Mouse (Mus musculus) forebrain, embryonic 15.5 days (tissue): ENCODE results near the gene Grk3. TPM values are rescaled to one million over a fixed set of nuclear protein-coding genes. Genes with fewer than 3 reads are reported as not detected.

Experiments used
- ATAC-seq: fragments of 200-750 bp; cut with Nextera tagmentation; replicated peaks from 2 replicates; pipeline ENCODE4 v1.8.0; 2017; ENCODE audit warnings: mild to moderate bottlenecking, moderate TSS enrichment, moderate library complexity
- H3K27ac ChIP-seq: fragments of 300-500 bp; sonication (generic); replicated peaks from 2 replicates; pipeline ENCODE4 v1.5.1; 2015; ENCODE audit warnings: mild to moderate bottlenecking, inconsistent platforms
- H3K27me3 ChIP-seq: fragments of 300-500 bp; sonication (generic); 2 replicates; pipeline ENCODE4 v1.6.1; 2015; ENCODE audit warnings: inconsistent platforms
- H3K36me3 ChIP-seq: fragments of 300-500 bp; sonication (generic); 2 replicates; pipeline ENCODE4 v1.6.1; 2015; ENCODE audit warnings: mild to moderate bottlenecking, inconsistent platforms
- H3K4me1 ChIP-seq: fragments of 300-500 bp; sonication (generic); 2 replicates; pipeline ENCODE4 v1.6.1; 2015; ENCODE audit warnings: inconsistent platforms
- H3K4me2 ChIP-seq: fragments of 300-500 bp; sonication (generic); replicated peaks from 2 replicates; pipeline ENCODE4 v1.6.1; 2015; ENCODE audit warnings: mild to moderate bottlenecking, inconsistent platforms
- H3K4me3 ChIP-seq: fragments of 300-500 bp; sonication (generic); 2 replicates; pipeline ENCODE4 v1.5.1; 2015; ENCODE audit warnings: mild to moderate bottlenecking, inconsistent platforms
- H3K9ac ChIP-seq: fragments of 300-500 bp; sonication (generic); replicated peaks from 2 replicates; pipeline ENCODE4 v1.6.1; 2015; ENCODE audit warnings: mild to moderate bottlenecking, inconsistent platforms
- H3K9me3 ChIP-seq: fragments of 300-500 bp; sonication (generic); 2 replicates; pipeline ENCODE4 v1.6.1; 2016; ENCODE audit warnings: inconsistent platforms
- WGBS: fragments of 180-500 bp; shearing (Covaris S2); methylation state at CpG from one replicate; pipeline ENCODE4 v1.1.7; 2015; ENCODE audit warnings: mixed read lengths; 5-methylcytosine and 5-hydroxymethylcytosine counted together
- polyA plus RNA-seq: library from polyadenylated mRNA; unstranded; fragments of >200 nt; fragmentation: Nextera tagmentation; extraction: Ambion mirVana; gene quantifications from 2 replicates; pipeline ENCODE4 v1.2.1, GENCODE M21; 2015

Gene Grk3
- polyA plus RNA-seq, 1 experiment from 2014 or later, result 16.5 TPM

DNA sequence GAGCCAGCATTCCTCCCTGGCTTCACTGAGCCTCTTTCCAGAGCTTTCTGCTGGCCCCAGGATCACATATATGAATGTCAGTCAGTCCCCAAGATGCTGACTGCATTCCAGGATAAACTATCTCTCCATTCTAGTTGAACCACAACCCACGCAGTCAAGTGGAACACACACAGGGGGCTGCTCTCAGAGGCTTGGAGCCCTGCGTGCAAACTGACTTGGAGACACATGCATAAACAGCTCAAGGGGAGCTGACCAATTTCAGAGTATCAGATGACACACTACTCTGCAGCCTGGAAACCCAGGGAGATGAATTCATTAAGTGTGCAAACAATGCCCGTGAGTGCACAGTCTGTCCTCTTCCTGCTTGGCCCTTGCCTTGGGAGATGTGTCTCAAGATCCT, 54.7 kb downstream of the Grk3 start:
- WGBS, result 51% methylated on average over 3 of the region's 3 CpGs
- no peak for ATAC-seq
- no peak overlapping the region for H3K27ac ChIP-seq

DNA sequence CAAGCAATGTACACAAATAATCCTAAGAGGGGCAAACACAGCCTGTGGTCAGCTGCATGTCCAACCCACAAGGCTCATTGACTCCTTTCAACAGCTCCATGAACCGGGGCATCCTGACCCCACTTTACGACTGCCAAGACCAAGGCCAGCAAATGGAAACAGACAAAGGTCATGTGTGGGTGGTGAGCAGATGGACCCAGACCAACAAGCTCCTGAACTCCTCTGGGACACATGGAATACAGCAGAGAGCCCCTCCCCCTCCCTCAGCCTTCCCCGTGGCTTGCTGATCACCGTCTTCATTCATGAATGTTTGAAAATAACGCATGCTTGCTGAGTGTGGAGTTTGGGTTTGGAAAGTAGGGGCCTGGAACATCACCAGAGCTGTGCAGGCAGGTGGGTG, 57.3 kb downstream of the Grk3 start:
- Histone ChIP-seq H3K27ac (no peak overlapping the region), H3K4me3 (no peak overlapping the region), H3K27me3 (no peaks in the 10 kb centered on the region), H3K9ac (no peak overlapping the region), H3K9me3 (no peaks in the 10 kb centered on the region), H3K4me1 (no peaks in the 10 kb centered on the region), H3K4me2 (no peak overlapping the region), H3K36me3 (no peaks in the 10 kb centered on the region)
- no peak for ATAC-seq
- 64% methylated on average over 5 of the region's 5 CpGs for WGBS

More for the DNA sequence above, 54.7 kb downstream of the Grk3 start:
- H3K4me3 ChIP-seq, result no peak overlapping the region
- no peak overlapping the region for H3K9ac ChIP-seq
- H3K9me3 ChIP-seq, result no peaks in the 10 kb centered on the region
- H3K4me1 ChIP-seq, result 0 out of 2 replicates have a peak, but pooled peaks cover 4% of the 10 kb centered on the region
- no peaks in the 10 kb centered on the region for H3K27me3 ChIP-seq
- H3K4me2 ChIP-seq, result no peak overlapping the region
- no peaks in the 10 kb centered on the region for H3K36me3 ChIP-seq

DNA sequence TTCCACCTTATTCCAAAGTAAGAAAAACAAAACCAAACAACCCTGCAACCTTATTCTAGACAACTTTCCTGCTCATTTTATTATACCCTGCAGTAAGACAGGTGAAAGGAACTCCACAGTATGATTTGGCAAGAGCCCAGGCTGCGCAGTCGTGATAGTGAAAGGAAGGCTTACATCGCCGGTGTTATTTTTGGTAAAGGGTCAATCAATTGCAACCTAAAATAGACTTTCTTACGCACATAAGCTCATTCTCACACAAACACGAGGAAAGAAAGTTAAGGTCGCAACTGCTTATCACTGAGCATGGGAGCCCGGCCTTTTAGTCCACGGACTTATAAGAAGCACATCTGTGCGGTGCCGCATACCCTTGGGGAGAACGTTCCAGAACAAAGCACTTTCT, 58.8 kb downstream of the Grk3 start:
- no peaks in the 10 kb centered on the region for H3K36me3 ChIP-seq
- ATAC-seq, result no peak
- H3K9me3 ChIP-seq, result no peaks in the 10 kb centered on the region
- no peak overlapping the region for H3K4me3 ChIP-seq
- no peak overlapping the region for H3K4me2 ChIP-seq
- no peaks in the 10 kb centered on the region for H3K27me3 ChIP-seq
- no peak overlapping the region for H3K9ac ChIP-seq
- H3K27ac ChIP-seq, result no peak overlapping the region
- WGBS, result 80% methylated on average over 12 of the region's 12 CpGs
- H3K4me1 ChIP-seq, result no peaks in the 10 kb centered on the region

DNA sequence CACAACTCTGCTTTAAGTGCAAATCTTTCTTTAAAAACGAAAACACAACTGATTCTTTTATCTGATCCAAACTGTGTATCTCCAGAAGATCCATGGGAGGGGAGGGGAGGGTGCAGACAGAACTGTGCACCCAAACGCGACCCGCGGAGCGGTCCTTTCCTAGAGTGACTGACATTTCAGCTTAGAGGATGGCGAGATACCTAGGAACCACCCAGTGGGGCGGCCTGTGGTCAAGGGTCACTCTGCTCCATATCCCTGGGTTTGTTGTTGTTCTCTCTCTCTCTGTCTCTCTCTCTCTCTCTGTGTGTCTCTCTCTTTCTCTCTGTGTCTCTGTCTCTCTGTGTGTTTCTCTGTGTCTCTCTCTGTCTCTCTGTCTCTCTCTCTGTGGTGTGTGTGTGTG, 59.2 kb downstream of the Grk3 start:
- no peak for ATAC-seq
- no peaks in the 10 kb centered on the region for H3K27me3 ChIP-seq

DNA sequence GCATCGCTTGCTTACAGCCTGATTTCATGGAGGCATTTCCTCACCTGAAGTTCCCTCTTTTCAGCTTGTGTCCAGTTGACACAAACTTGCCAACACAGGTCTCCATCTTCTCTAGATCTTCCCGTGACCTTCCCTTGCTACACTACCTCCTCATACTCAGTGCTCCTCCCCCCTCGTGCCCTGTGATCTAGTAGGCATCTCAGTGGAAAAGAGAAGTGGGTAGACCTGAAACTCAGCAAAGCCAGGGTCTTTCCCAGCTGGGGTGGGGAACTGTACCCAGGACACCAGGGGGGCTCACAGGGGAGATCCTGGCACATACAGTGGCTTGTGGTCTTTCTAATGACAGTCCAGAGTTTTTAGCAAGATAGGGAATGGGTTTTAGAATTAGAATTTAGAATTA, 64.7 kb downstream of the Grk3 start:
- Histone ChIP-seq H3K9ac (no peak overlapping the region), H3K4me2 (no peak overlapping the region), H3K27ac (no peak overlapping the region), H3K9me3 (no peaks in the 10 kb centered on the region), H3K4me3 (no peak overlapping the region), H3K4me1 (no peaks in the 10 kb centered on the region), H3K36me3 (no peaks in the 10 kb centered on the region), H3K27me3 (no peaks in the 10 kb centered on the region)
- 85% methylated on average over 3 of the region's 3 CpGs for whole genome bisulfite sequencing
- ATAC-seq, result no peak

More for the DNA sequence above, 59.2 kb downstream of the Grk3 start:
- no peak overlapping the region for H3K4me3 ChIP-seq
- no peak overlapping the region for H3K4me2 ChIP-seq
- H3K27ac ChIP-seq, result no peak overlapping the region
- H3K9ac ChIP-seq, result no peak overlapping the region
- WGBS, result 87% methylated on average over 8 of the region's 8 CpGs
- no peaks in the 10 kb centered on the region for H3K9me3 ChIP-seq
- H3K4me1 ChIP-seq, result no peaks in the 10 kb centered on the region
- H3K36me3 ChIP-seq, result no peaks in the 10 kb centered on the region

DNA sequence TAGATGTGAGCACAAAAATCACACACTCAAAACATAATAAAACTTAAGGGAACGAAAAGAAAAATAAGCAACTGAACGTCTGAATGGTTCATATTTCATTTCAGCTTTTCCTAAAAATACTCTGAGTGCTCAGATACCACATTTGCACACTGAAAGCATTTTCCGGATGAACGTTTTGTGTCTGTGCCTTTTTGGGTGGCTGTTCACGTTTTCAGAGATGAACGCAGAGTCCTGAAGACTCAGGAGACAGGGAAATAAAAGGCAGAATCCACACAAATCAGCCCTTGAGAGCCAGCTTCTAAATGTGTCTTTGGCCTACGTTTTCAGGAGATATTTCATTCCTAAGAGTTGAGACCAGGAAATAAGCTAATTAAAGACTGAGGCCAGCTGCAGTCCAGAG, 69.7 kb downstream of the Grk3 start:
- Histone ChIP-seq H3K4me1 (peaks cover 15% of the 10 kb centered on the region), H3K36me3 (no peaks in the 10 kb centered on the region), H3K9ac (no peak overlapping the region), H3K27ac (no peak overlapping the region), H3K27me3 (no peaks in the 10 kb centered on the region), H3K9me3 (no peaks in the 10 kb centered on the region), H3K4me2 (no peak overlapping the region), H3K4me3 (no peak overlapping the region)
- no peak for ATAC-seq
- 86% methylated on average over 7 of the region's 7 CpGs for WGBS

DNA sequence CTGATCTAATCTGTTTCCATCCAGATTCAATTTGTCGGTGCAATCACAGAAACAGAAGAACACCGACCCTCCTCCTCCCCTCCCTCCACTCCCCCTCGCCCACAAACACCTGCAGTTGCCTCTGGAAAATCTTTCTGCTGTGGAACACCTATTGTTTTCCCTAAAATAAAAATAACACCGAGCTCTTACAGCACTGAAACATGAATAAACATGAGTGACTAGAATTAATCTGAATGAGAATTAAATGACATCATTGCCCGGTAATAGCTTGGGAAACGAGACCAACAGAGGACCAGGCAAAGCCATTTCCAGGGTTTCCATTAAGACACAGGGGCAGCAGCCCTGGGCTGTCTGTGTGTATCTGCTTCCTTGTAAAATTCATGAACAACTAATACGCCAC, 73.3 kb downstream of the Grk3 start:
- Histone ChIP-seq H3K27ac (peak overlapping the region; percentile 33; the same call in 1 of the 2 replicates), H3K4me2 (no peak overlapping the region), H3K4me3 (no peak overlapping the region), H3K9ac (no peak overlapping the region), H3K4me1 (peaks cover 15% of the 10 kb centered on the region), H3K36me3 (no peaks in the 10 kb centered on the region), H3K9me3 (no peaks in the 10 kb centered on the region), H3K27me3 (no peaks in the 10 kb centered on the region)
- 15% methylated on average over 7 of the region's 7 CpGs for WGBS
- ATAC-seq, result 0 out of 2 replicates have a peak, but pooled peaks have one; percentile 51

DNA sequence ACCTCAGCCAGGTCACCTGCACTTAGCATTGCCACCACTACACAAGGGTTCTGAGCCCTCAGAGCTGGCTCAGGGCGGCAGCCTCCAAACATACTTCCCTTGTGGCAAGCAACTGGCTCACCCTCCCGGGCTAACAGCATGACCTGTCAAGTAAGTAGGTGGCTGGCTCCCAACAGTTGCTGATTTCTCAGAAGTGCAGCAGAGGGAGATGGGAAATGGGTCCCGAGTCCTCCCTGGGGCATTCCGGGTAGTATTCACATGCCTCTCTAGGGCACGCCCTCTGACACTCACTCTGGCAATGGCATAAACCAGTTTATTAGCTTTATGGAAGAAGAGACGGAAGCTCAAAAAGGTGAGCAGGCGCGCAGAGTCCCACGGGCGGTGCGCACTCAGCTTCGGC, 74.6 kb downstream of the Grk3 start:
- 91% methylated on average over 12 of the region's 12 CpGs for WGBS
- Histone ChIP-seq H3K36me3 (no peaks in the 10 kb centered on the region), H3K9ac (no peak overlapping the region), H3K27me3 (no peaks in the 10 kb centered on the region), H3K27ac (no peak overlapping the region), H3K4me1 (peaks cover 15% of the 10 kb centered on the region), H3K9me3 (no peaks in the 10 kb centered on the region), H3K4me2 (no peak overlapping the region), H3K4me3 (no peak overlapping the region)
- ATAC-seq, result no peak

DNA sequence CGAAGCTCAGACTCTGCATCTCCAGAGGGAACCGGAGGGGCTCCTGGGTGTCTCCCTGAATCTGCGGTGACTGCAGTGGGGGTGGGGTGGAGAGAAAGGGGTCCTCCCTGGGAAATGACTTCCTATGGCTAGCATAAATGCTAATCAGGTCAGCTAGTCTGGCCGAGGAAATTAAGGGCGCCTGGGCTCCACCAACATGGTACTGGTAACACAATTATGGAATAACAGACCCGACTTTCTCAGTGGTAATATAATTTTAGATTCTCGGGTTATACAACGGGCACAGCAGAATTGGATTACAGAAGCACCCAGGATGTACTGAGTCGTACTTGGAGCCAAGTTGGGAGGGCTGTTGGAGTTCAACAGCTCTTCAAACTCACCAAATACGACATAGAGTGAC, 79.0 kb downstream of the Grk3 start:
- peaks cover 3% of the 10 kb centered on the region for H3K4me1 ChIP-seq
- H3K9ac ChIP-seq, result no peak overlapping the region
- no peak overlapping the region for H3K4me3 ChIP-seq
- no peak for ATAC-seq
- no peak overlapping the region for H3K4me2 ChIP-seq
- H3K36me3 ChIP-seq, result no peaks in the 10 kb centered on the region
- H3K9me3 ChIP-seq, result no peaks in the 10 kb centered on the region
- no peak overlapping the region for H3K27ac ChIP-seq
- 88% methylated on average over 10 of the region's 10 CpGs for WGBS
- H3K27me3 ChIP-seq, result no peaks in the 10 kb centered on the region

DNA sequence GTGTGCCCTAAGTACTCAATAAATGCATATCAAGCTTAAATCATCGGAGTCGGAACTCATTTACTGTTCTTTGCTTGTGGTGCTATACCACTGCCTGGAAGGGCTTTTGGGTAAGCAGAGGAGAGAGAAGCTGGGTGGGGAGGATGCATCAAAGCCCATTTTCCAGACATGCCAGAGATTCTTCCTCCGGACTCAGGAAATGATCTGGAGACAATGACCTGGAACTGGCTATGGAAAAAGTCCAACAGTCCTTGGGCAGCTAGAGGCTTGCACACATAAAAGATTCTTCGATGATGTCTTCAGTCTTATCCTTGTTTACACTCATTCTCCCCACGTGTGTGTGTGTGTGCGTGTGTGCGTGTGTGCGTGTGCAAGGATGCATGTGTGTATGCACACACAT, 80.2 kb downstream of the Grk3 start:
- H3K27ac ChIP-seq, result no peak overlapping the region
- no peak overlapping the region for H3K9ac ChIP-seq
- no peaks in the 10 kb centered on the region for H3K9me3 ChIP-seq
- H3K4me1 ChIP-seq, result peaks cover 3% of the 10 kb centered on the region; the same call in 1 of the 2 replicates
- WGBS, result 94% methylated on average over 8 of the region's 8 CpGs
- H3K4me3 ChIP-seq, result no peak overlapping the region
- no peak for ATAC-seq
- H3K4me2 ChIP-seq, result no peak overlapping the region
- no peaks in the 10 kb centered on the region for H3K27me3 ChIP-seq
- no peaks in the 10 kb centered on the region for H3K36me3 ChIP-seq

DNA sequence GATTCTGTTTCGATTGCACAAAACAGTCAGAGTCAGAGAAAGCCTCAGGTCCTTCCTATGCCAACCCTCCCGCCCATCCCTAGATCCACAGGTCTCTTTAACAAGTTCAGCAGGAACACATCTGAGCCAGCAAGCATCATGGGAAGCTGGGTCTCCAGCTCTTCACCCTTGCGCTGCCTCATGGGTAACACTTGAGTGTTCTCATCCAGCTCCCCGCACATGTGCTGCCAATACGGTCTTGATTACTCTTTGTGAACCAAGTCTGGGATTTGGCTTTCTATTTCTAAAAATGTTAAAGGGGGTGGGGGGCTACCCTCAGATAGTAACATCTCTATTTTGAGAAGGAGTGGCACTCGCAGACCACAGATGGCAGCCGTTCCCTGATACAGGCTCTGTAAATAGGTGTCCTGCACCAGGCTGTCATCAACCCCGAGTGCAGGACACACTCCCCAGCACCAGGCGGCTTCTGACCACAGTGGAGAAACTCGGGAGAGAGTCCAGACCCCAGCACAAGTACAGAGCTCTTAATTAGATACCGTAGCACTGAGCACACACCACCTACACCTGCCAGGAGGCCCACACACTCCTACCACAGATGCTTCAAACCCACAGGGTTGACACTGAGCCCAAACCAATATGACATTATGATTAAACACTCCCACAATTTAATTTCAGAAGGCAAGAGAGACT, 82.6 kb downstream of the Grk3 start:
- 82% methylated on average over 11 of the region's 11 CpGs for WGBS
- ATAC-seq, result no peak; the same call in 1 of the 2 replicates
- no peak overlapping the region for H3K4me3 ChIP-seq
- peaks cover 6% of the 10 kb centered on the region; the same call in 1 of the 2 replicates for H3K4me1 ChIP-seq
- H3K9me3 ChIP-seq, result no peaks in the 10 kb centered on the region
- H3K4me2 ChIP-seq, result no peak overlapping the region
- no peaks in the 10 kb centered on the region for H3K27me3 ChIP-seq
- no peak overlapping the region for H3K9ac ChIP-seq
- H3K36me3 ChIP-seq, result no peaks in the 10 kb centered on the region
- no peak overlapping the region for H3K27ac ChIP-seq

DNA sequence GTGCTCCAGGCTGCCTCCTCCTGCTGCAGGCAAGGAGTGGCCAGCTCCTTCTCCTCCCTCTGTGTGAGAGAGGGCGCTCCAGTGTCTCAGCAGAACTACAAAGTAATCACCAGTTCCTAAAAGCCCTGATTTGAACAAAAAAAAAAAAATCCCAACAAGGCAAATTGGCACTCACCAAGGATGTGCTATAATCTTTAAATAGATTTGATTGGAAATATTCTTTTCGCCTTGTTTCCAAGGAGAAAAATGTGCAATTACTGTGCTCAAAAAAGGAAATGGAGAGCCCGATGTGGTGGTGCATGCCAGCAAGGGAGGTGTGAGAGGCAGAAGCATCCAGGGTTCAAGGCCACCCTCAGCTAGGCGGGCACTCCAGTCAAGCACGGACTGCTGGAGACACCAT, 83.7 kb downstream of the Grk3 start:
- Histone ChIP-seq H3K9ac (no peak overlapping the region), H3K36me3 (no peaks in the 10 kb centered on the region), H3K4me2 (no peak overlapping the region), H3K4me1 (peaks cover 11% of the 10 kb centered on the region), H3K9me3 (no peaks in the 10 kb centered on the region), H3K27me3 (no peaks in the 10 kb centered on the region), H3K4me3 (no peak overlapping the region), H3K27ac (peak overlapping the region; percentile 50)
- no peak for ATAC-seq
- 77% methylated on average over 5 of the region's 5 CpGs for WGBS
